Mouse (Mus musculus): ENCODE data around the gene Smim5. TPM values are rescaled to one million over a fixed set of nuclear protein-coding genes. Genes with fewer than 3 reads are reported as not detected.

Gene Smim5
- polyA plus RNA-seq, 1 experiment: 2.2 TPM

- H3K27me3 ChIP-seq (ENCODE audit: control insufficient read depth, insufficient read depth, low read length): no peaks in the 10 kb centered on the region
- peaks cover 34% of the 10 kb centered on the region for H3K4me1 ChIP-seq (ENCODE audit: control insufficient read depth, insufficient read depth, insufficient read length, low read length)
- H3K27ac ChIP-seq (ENCODE audit: insufficient read depth, low read depth, low read length): no peak overlapping the region
- TF ChIP-seq POLR2A (IDR thresholded peaks at IDR 0.05; ENCODE audit: low read depth, low read length): no peak
- TF ChIP-seq CTCF (IDR thresholded peaks at IDR 0.05; ENCODE audit: extremely low read depth, insufficient read length, insufficient replicate concordance, low read depth, low read length): no peak
- no peak overlapping the region for H3K4me3 ChIP-seq (ENCODE audit: low read depth, low read length)
- no peaks in the 10 kb centered on the region for H3K36me3 ChIP-seq (ENCODE audit: control insufficient read depth, insufficient read depth, low read length)
- 75% methylated on average over 5 of the region's 5 CpGs for WGBS
Measured at GRCm38 (mm10) chr11:115902177-115902576, 2.4 kb downstream of the Smim5 start.

- 0 out of 2 replicates have a peak overlapping the region, but pooled peaks have one; percentile 36 for H3K27ac ChIP-seq (ENCODE audit: insufficient read depth, low read depth, low read length)
Measured at GRCm38 (mm10) chr11:115902831-115903230, 3.1 kb downstream of the Smim5 start.

GRCm38 (mm10) chr11:115903384-115904230, 3.8 kb downstream of the Smim5 start:
- Histone ChIP-seq H3K4me3 (ENCODE audit: low read depth, low read length) (no peak overlapping the region), H3K27me3 (ENCODE audit: control insufficient read depth, insufficient read depth, low read length) (no peaks in the 10 kb centered on the region), H3K4me1 (ENCODE audit: control insufficient read depth, insufficient read depth, insufficient read length, low read length) (peaks cover 34% of the 10 kb centered on the region), H3K36me3 (ENCODE audit: control insufficient read depth, insufficient read depth, low read length) (peaks cover 2% of the 10 kb centered on the region; the same call in 1 of the 2 replicates), H3K27ac (ENCODE audit: insufficient read depth, low read depth, low read length) (peak overlapping the region; percentile 64)
- 35% methylated on average over 11 of the region's 11 CpGs for WGBS
- TF ChIP-seq POLR2A (IDR thresholded peaks at IDR 0.05; ENCODE audit: low read depth, low read length): no peak
- no peak for TF ChIP-seq CTCF (IDR thresholded peaks at IDR 0.05; ENCODE audit: extremely low read depth, insufficient read length, insufficient replicate concordance, low read depth, low read length)

More at GRCm38 (mm10) chr11:115902831-115903230, 3.1 kb downstream of the Smim5 start:
- H3K4me3 ChIP-seq (ENCODE audit: low read depth, low read length): no peak overlapping the region
- TF ChIP-seq CTCF (IDR thresholded peaks at IDR 0.05; ENCODE audit: extremely low read depth, insufficient read length, insufficient replicate concordance, low read depth, low read length): no peak
- H3K36me3 ChIP-seq (ENCODE audit: control insufficient read depth, insufficient read depth, low read length): no peaks in the 10 kb centered on the region
- peaks cover 34% of the 10 kb centered on the region for H3K4me1 ChIP-seq (ENCODE audit: control insufficient read depth, insufficient read depth, insufficient read length, low read length)
- WGBS: 13% methylated on average over 1 of the region's 1 CpGs
- no peaks in the 10 kb centered on the region for H3K27me3 ChIP-seq (ENCODE audit: control insufficient read depth, insufficient read depth, low read length)

- TF ChIP-seq CTCF (IDR thresholded peaks at IDR 0.05; ENCODE audit: extremely low read depth, insufficient read length, insufficient replicate concordance, low read depth, low read length): no peak
- no peak for TF ChIP-seq POLR2A (IDR thresholded peaks at IDR 0.05; ENCODE audit: low read depth, low read length)
- 57% methylated on average over 8 of the region's 8 CpGs for WGBS
- Histone ChIP-seq H3K4me1 (ENCODE audit: control insufficient read depth, insufficient read depth, insufficient read length, low read length) (peaks cover 34% of the 10 kb centered on the region), H3K27me3 (ENCODE audit: control insufficient read depth, insufficient read depth, low read length) (no peaks in the 10 kb centered on the region), H3K27ac (ENCODE audit: insufficient read depth, low read depth, low read length) (peak overlapping the region; percentile 64), H3K4me3 (ENCODE audit: low read depth, low read length) (no peak overlapping the region), H3K36me3 (ENCODE audit: control insufficient read depth, insufficient read depth, low read length) (peaks cover 2% of the 10 kb centered on the region; the same call in 1 of the 2 replicates)
Measured at GRCm38 (mm10) chr11:115904231-115904955, 4.6 kb downstream of the Smim5 start.

GRCm38 (mm10) chr11:115904956-115905790, 5.4 kb downstream of the Smim5 start:
- WGBS: 64% methylated on average over 16 of the region's 16 CpGs
- Histone ChIP-seq H3K27ac (ENCODE audit: insufficient read depth, low read depth, low read length) (peak overlapping the region; percentile 64; the same call in 1 of the 2 replicates), H3K4me1 (ENCODE audit: control insufficient read depth, insufficient read depth, insufficient read length, low read length) (peaks cover 28% of the 10 kb centered on the region), H3K4me3 (ENCODE audit: low read depth, low read length) (no peak overlapping the region), H3K36me3 (ENCODE audit: control insufficient read depth, insufficient read depth, low read length) (peaks cover 2% of the 10 kb centered on the region; the same call in 1 of the 2 replicates), H3K27me3 (ENCODE audit: control insufficient read depth, insufficient read depth, low read length) (no peaks in the 10 kb centered on the region)
- TF ChIP-seq POLR2A (IDR thresholded peaks at IDR 0.05; ENCODE audit: low read depth, low read length): no peak
- TF ChIP-seq CTCF (IDR thresholded peaks at IDR 0.05; ENCODE audit: extremely low read depth, insufficient read length, insufficient replicate concordance, low read depth, low read length): no peak

GRCm38 (mm10) chr11:115906116-115906515, 6.3 kb downstream of the Smim5 start:
- TF ChIP-seq POLR2A (IDR thresholded peaks at IDR 0.05; ENCODE audit: low read depth, low read length): no peak
- no peak for TF ChIP-seq CTCF (IDR thresholded peaks at IDR 0.05; ENCODE audit: extremely low read depth, insufficient read length, insufficient replicate concordance, low read depth, low read length)
- Histone ChIP-seq H3K36me3 (ENCODE audit: control insufficient read depth, insufficient read depth, low read length) (peaks cover 2% of the 10 kb centered on the region; the same call in 1 of the 2 replicates), H3K4me3 (ENCODE audit: low read depth, low read length) (no peak overlapping the region), H3K4me1 (ENCODE audit: control insufficient read depth, insufficient read depth, insufficient read length, low read length) (peaks cover 32% of the 10 kb centered on the region), H3K27me3 (ENCODE audit: control insufficient read depth, insufficient read depth, low read length) (no peaks in the 10 kb centered on the region), H3K27ac (ENCODE audit: insufficient read depth, low read depth, low read length) (no peak overlapping the region)
- 80% methylated on average over 3 of the region's 3 CpGs for WGBS
